Mouse (Mus musculus) thymus, postnatal 0 days (tissue): ENCODE measurements at regions not wholly inside any gene's neighbourhood (a gene's known extent, or its start where the extent isn't known, plus 50 kb on each side); places are given as distances from the start of the nearest gene placed in this dataset.
"Not testable (repeated sequence)": the region's sequence is repeated elsewhere in the genome, so short reads cannot be mapped to it uniquely, and the experiment has no call there.

ENCODE experiments used
- DNase-seq: peaks from one replicate; pipeline ENCODE4 v3.0.0-alpha.2; 2015; ENCODE audit warnings: low spot score

GRCm38 (mm10) chr1:73663546-73663945 lies 460.7 kb downstream of the Tns1 start:
- DNase-seq, result no peak

GRCm38 (mm10) chr1:73645011-73645410 lies 479.2 kb downstream of the Tns1 start:
- no peak for DNase-seq

GRCm38 (mm10) chr1:73644394-73644793 lies 479.9 kb downstream of the Tns1 start:
- no peak for DNase-seq

DNA sequence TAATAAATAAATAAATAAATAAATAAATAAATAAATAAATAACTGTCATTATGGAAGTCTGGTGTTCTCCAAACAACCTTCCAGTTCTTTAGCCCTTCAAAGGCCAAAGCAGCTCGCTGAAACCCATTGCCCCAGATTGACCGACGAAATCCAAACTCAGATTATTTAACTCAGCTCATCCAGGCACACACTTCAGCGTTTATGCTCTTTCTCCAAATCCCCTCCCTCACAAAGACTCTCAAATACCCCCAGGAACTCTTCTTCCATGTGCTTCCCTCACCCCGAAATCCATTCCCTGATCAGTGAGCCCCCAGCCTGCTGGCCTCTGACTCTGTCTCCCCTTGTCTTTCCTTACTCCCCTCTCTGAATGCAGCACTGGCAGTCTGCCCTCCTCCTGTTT lies 480.8 kb downstream of the Tns1 start:
- DNase-seq, result no peak

DNA sequence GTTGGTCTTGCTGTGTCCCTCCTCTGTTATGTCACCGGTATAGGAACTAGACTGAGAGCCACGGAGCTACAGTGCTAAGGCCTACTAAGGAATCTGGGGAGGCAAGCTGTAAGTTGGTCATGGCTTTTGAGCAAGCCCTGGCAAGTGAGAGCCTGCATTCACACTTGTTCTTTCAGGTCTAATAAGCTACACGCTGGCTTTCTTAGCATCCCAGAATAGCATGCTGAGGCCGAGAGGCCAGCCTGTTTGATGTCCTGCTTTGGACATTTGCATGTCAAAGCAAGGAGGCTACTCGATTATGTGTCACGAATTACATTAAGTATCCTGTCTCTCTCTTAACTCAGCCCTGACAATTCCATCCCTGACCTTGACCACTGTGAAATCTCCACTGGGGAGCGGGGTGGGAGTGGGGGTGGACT lies 481.5 kb downstream of the Tns1 start:
- DNase-seq, result no peak

DNA sequence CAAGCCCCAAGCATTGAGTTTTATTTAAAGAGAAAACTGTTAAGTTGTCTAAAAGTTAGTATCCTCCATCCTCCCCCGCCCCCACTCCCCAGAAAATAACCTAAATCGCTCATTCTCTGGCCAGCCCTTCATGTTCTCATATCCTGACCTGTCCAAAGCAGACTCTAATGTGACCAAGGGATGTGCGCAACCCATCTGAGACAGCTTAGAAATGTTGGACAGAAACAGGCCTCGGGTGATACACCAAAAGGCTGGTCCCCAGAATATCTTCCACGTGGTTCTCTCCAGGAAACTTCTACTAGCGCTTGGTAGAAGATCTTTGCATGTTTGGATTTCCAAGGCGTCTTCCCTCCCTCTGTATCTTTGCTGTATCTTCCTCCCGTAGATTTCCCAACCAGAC lies 482.8 kb downstream of the Tns1 start:
- no peak for DNase-seq

GRCm38 (mm10) chr1:73640726-73641451 lies 483.4 kb downstream of the Tns1 start:
- DNase-seq, result no peak

DNA sequence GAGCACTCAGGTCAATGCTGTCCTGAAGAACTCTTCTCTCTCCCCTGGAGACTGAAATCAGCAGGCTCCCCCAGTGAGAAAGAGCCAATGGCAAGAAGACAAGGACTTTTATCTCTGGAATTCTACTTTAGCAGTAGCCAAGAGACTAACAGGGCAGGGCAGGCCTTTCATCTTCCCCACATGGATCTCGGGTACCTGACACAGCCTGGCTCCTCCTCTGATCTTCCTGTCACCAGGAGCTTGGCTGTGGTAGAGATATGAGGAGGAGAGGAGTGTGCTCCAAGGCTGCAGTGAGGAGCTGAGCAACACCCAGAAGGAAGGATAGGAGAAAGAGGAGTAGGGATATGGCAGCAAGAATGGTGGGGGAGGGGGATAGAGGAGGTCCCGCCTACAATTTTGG lies 488.5 kb downstream of the Tns1 start:
- DNase-seq, result no peak

GRCm38 (mm10) chr1:73634871-73635270 lies 489.4 kb downstream of the Tns1 start:
- no peak for DNase-seq

- no peak for DNase-seq
Observed at GRCm38 (mm10) chr1:73633071-73633470, 491.2 kb downstream of the Tns1 start.

- DNase-seq, result no peak
Observed at GRCm38 (mm10) chr1:73630363-73630762, 493.9 kb downstream of the Tns1 start.

GRCm38 (mm10) chr1:73625365-73625764 lies 498.9 kb downstream of the Tns1 start:
- DNase-seq, result no peak

GRCm38 (mm10) chr1:73621121-73621520 lies 503.1 kb downstream of the Tns1 start:
- DNase-seq, result not testable (repeated sequence)

DNA sequence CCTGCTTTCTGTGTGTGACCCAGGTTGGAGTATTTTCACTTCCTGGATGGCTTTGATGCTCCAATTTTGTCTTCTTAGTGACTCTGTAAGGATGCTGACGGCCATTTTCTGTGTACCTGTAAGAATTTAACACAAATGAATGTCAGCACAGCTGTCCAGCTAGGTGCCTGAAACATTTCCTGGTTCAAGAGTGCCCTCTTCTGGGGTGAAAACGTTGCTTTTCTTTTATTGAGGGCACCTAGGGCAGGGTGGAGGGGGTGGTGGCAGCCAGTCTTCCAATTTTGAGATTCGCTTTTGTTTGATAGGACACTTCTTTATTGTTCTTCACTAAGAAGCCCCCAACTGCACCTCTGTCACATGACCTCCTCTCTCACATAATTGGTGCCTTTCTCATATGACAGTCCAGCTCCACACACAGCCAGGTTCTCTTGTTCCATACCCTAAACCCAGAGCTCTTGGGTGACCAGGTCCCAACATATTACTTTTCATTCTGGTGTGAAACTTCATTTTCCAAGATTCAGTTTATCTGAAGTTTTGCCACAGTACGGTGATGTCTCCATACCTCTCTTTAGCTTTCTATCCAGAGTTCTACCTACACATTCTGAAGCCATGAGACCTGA lies 505.6 kb downstream of the Tns1 start:
- no peak for DNase-seq

GRCm38 (mm10) chr1:73593653-73594385 lies 530.4 kb downstream of the Tns1 start:
- no peak for DNase-seq

- DNase-seq, result no peak
Observed at GRCm38 (mm10) chr1:73591342-73592099, 532.7 kb downstream of the Tns1 start.

DNA sequence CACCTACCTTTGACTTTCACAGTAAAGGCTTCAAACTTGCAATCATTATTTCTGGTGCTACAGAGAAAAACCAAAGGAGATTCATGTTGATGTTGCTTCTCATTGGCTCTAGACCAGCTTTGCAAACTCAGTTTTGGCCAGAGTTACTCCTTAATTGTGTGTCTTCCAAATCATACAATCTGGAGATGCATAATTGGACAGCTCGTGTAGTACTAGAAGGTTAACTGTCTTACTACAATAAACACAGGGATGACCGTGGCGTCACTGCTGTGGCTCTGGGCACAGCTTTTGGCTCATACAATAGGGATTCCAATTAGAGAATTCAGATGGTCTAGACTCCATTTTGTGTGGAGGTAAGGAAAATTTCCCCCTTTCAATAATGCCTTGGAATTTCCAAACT lies 544.6 kb downstream of the Tns1 start:
- no peak for DNase-seq

GRCm38 (mm10) chr1:73577019-73577418 lies 547.2 kb downstream of the Tns1 start:
- DNase-seq, result no peak

DNA sequence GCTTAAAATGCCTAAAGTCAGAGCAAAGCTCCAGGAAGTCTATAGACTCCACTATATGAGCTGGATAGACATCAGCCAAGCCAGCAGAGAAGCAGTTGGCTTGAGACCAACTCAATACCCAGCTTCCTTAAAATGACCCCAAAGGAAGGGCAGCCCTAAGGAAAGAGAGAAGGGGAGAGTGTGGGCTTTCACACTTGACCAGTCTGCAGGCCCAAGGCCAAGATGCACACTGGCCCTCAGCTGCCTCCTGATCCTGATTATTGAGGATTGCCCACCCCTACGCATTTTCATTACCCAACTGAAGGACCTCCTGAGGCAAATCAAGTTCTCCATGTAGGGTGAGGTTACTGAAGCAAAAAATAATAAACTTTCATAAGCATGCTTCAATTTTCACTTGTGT lies 548.6 kb downstream of the Tns1 start:
- no peak for DNase-seq

GRCm38 (mm10) chr1:73570944-73571343 lies 553.3 kb downstream of the Tns1 start:
- DNase-seq, result no peak

- DNase-seq, result no peak
Observed at GRCm38 (mm10) chr1:73566770-73567169, 551.1 kb upstream of the Tnp1 start.

DNA sequence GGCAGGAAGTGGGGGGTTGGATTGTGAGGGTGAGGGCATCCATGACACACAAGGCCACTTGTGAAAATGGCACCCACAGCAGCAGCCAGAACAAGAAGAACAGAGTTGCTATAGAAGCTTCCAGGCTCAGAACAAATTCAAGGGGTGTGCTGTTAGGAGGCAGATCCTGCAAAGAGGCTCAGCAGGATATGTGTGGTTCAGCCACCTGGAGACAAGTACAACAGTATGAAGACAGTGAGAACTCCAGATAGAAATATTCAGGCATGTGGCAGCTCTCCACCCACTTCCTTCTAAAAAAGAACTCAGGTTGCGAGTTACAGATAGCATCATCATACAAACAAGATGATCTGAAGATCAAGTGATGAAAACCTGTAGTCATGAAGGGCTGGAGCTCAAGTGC lies 544.9 kb upstream of the Tnp1 start:
- DNase-seq, result no peak
